Mouse (Mus musculus): ENCODE results near the gene Uaca.

DNA sequence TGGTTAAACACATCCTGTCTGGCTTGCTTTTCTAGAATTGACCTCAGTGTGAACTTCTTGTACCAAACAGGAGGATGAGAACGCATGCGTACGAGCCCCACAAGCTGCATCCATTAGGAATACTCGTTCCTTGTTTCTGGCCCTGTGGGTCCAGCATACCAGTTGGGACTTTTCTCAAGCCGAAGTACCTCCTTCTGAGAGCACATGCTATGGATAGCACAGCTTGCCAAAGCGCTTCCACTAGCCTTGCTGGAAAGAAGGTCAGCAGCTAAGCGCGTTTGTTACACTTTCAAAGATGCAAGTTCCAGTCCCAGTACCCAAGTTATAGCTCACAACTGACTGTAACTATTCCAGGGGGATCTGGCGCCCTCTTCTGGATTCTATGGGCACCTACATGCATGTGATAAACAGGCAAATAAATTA, 93.1 kb downstream of the Uaca start:
- TF ChIP-seq CTCF (IDR thresholded peaks at IDR 0.05; ENCODE audit: borderline replicate concordance, control insufficient read depth, extremely low read depth, insufficient read depth, low read length, poor library complexity) (no peak), POLR2A (IDR thresholded peaks at IDR 0.05; ENCODE audit: control insufficient read depth, extremely low read depth, insufficient read depth, low read length, poor library complexity) (no peak)

All from thymus, adult 2 months (tissue).